Mouse (Mus musculus) brain, embryonic 14.5 days (tissue): Measurements from ENCODE around the gene Chst4.

ENCODE experiments used
- CTCF ChIP-seq: fragments of 200-500 bp; IDR thresholded peaks from 2 replicates; pipeline ENCODE4 v1.5.1; 2012; ENCODE audit warnings: inconsistent platforms, mild to moderate bottlenecking, moderate library complexity, borderline replicate concordance; ENCODE audit not compliant: insufficient read depth, insufficient read length; ENCODE audit errors: extremely low read depth
- POLR2A ChIP-seq: fragments of 200-500 bp; IDR thresholded peaks from 2 replicates; pipeline ENCODE4 v1.6.1; 2012; ENCODE audit warnings: mild to moderate bottlenecking, inconsistent platforms, borderline replicate concordance; ENCODE audit not compliant: poor library complexity, insufficient read depth, insufficient read length, severe bottlenecking; ENCODE audit errors: extremely low read depth

GRCm38 (mm10) chr8:110036156-110036555, 3.4 kb downstream of the Chst4 start:
- TF ChIP-seq POLR2A: no peak
- no peak for TF ChIP-seq CTCF
